Mouse (Mus musculus) liver, embryonic 14.5 days (tissue): ENCODE data around the gene Cnpy2.
"Not testable (repeated sequence)": the region's sequence is repeated elsewhere in the genome, so short reads cannot be mapped to it uniquely, and the experiment has no call there.

Experiments used
- CTCF ChIP-seq: IDR thresholded peaks from 2 replicates; pipeline ENCODE4 v1.5.1; 2016; ENCODE audit warnings: antibody characterized with exemption, low read depth, control low read depth
- EP300 ChIP-seq: IDR thresholded peaks from 2 replicates; pipeline ENCODE4 v1.6.1; 2016; ENCODE audit warnings: antibody characterized with exemption, low read depth

GRCm38 (mm10) chr10:128290594-128290993 is 31.7 kb upstream of the Cnpy2 start:
- not testable (repeated sequence) for TF ChIP-seq CTCF, EP300
